23 mouse cellular contexts compared by ENCODE assay signal in genomic region chrX:99690971-99691370, GRCm38 (mm10).
DNase-seq lines count a peak whose midpoint lies in the region; ATAC-seq and TF ChIP-seq lines count a peak whose summit lies in the region.
"Had no signal": no experiment of that assay in that cellular context is flagged by ENCODE, and none has a peak within 500 bp of the region (broad histone marks: within the 10 kb centered on the region; RNA-seq: fewer than 3 reads in every experiment).

No protein-coding gene starts in this region.

- whole genome bisulfite sequencing in forebrain, postnatal 0 days = 65% methylated on average over 4 of the region's 4 CpGs
- 76% methylated on average over 4 of the region's 4 CpGs for WGBS in forebrain, embryonic 12.5 days

- H3K9me3 ChIP-seq in forebrain, postnatal 0 days (ENCODE audit: low read length) = no peaks in the 10 kb centered on the region
- H3K9me3 ChIP-seq in forebrain, embryonic 12.5 days = no peaks in the 10 kb centered on the region
- H3K9me3 ChIP-seq: embryonic facial prominence, embryonic 13.5 days; hindbrain, embryonic 10.5 days; limb, embryonic 15.5 days; midbrain, embryonic 13.5 days; neural tube, embryonic 15.5 days had no signal

- intact Hi-C loops in left cerebral cortex, postnatal 4 days (cut with DNase I) = no loop called here

- H3K27me3 ChIP-seq in forebrain, postnatal 0 days (ENCODE audit: insufficient read depth, low read length) = no peaks in the 10 kb centered on the region
- peaks cover 17% of the 10 kb centered on the region for H3K27me3 ChIP-seq in forebrain, embryonic 12.5 days

- no peak overlapping the region for H3K27ac ChIP-seq in forebrain, postnatal 0 days (ENCODE audit: low read depth, low read length)
- no peak overlapping the region for H3K27ac ChIP-seq in forebrain, embryonic 12.5 days
- H3K27ac ChIP-seq: embryonic facial prominence, embryonic 13.5 days; gastrocnemius, adult 2 months; hindbrain, embryonic 10.5 days; limb, embryonic 15.5 days; macrophage; midbrain, embryonic 13.5 days; neural tube, embryonic 15.5 days had no signal

- no peak overlapping the region for H3K4me2 ChIP-seq in forebrain, postnatal 0 days (ENCODE audit: low read depth)
- no peak overlapping the region for H3K4me2 ChIP-seq in forebrain, embryonic 12.5 days
- H3K4me2 ChIP-seq: embryonic facial prominence, embryonic 13.5 days; limb, embryonic 15.5 days; lung, embryonic 14.5 days; midbrain, embryonic 13.5 days; neural tube, embryonic 15.5 days had no signal

- H3K4me1 ChIP-seq in forebrain, postnatal 0 days (ENCODE audit: insufficient read depth) = no peaks in the 10 kb centered on the region
- H3K4me1 ChIP-seq in forebrain, embryonic 12.5 days = no peaks in the 10 kb centered on the region
- H3K4me1 ChIP-seq: embryonic facial prominence, embryonic 13.5 days; hindbrain, embryonic 10.5 days; limb, embryonic 15.5 days; midbrain, embryonic 13.5 days; neural tube, embryonic 15.5 days had no signal

- H3K36me3 ChIP-seq in forebrain, postnatal 0 days (ENCODE audit: insufficient read depth) = no peaks in the 10 kb centered on the region
- H3K36me3 ChIP-seq in forebrain, embryonic 12.5 days (replicated peaks) = no peaks in the 10 kb centered on the region
- H3K36me3 ChIP-seq: embryonic facial prominence, embryonic 13.5 days; hindbrain, embryonic 10.5 days; limb, embryonic 15.5 days; midbrain, embryonic 13.5 days; neural tube, embryonic 15.5 days had no signal

- H3K9ac ChIP-seq in forebrain, postnatal 0 days = no peak overlapping the region
- no peak overlapping the region for H3K9ac ChIP-seq in forebrain, embryonic 12.5 days
- H3K9ac ChIP-seq: embryonic facial prominence, embryonic 13.5 days; limb, embryonic 15.5 days; lung, embryonic 14.5 days; midbrain, embryonic 13.5 days; neural tube, embryonic 15.5 days had no signal

- H3K4me3 ChIP-seq in forebrain, postnatal 0 days (ENCODE audit: low read depth, low read length) = no peak overlapping the region
- no peak overlapping the region for H3K4me3 ChIP-seq in forebrain, embryonic 12.5 days (replicated peaks)
- H3K4me3 ChIP-seq: embryonic facial prominence, embryonic 13.5 days; gastrocnemius, adult 2 months; hindbrain, embryonic 10.5 days; limb, embryonic 15.5 days; midbrain, embryonic 13.5 days; myocyte; neural tube, embryonic 15.5 days had no signal

- ATAC-seq in forebrain, postnatal 0 days = peak; percentile 40; the same call in 1 of the 2 replicates
- no peak for ATAC-seq in forebrain, embryonic 12.5 days (ENCODE audit: low FRiP score)
- peak; percentile 90 for ATAC-seq in megakaryocyte-erythroid progenitor cell, adult 5-6 weeks (replicated peaks; ENCODE audit: low FRiP score, low TSS enrichment, poor library complexity, severe bottlenecking)
- ATAC-seq: midbrain, embryonic 13.5 days had no signal

- TF ChIP-seq CTCF in forebrain, postnatal 0 days (IDR thresholded peaks at IDR 0.05; ENCODE audit: low read depth) = no peak

- DNase-seq in forebrain, postnatal 0 days = no peak
- peak; percentile 3 to 6 for DNase-seq in left cerebral cortex, adult 9 months (ENCODE audit: low spot score in 2 of 2)
- DNase-seq in left cerebral cortex, postnatal 4 days = no peak
- peak; percentile 98 for DNase-seq in MEL-GATA-1-ER (ENCODE audit: extremely low read depth, low read depth)
- no peak for DNase-seq in yolk sac, embryonic 10.5 days (ENCODE audit: low spot score)
- no peak for DNase-seq in heart, adult 11 months
- DNase-seq: adrenal gland, postnatal 10 days; cerebellum, adult 8-10 months; gastrocnemius, adult 2 months; kidney, adult 18-20 months; kidney, postnatal 10 days; lung, embryonic 14.5 days; spleen, adult 18-20 months; thymus, adult 2 months had no signal

Comparison
In these comparisons a context has a peak if more than half of its experiments do, and no peak if none do; other contexts are left out.
1. DNase-seq: peak in left cerebral cortex, adult 9 months (2 of 2) and MEL-GATA-1-ER (single experiment); none in forebrain, postnatal 0 days (single experiment), left cerebral cortex, postnatal 4 days (single experiment), yolk sac, embryonic 10.5 days (single experiment) and heart, adult 11 months (single experiment).